Mouse (Mus musculus) neural tube, embryonic 13.5 days (tissue): Measurements from ENCODE around the gene Tbk1. TPM values are rescaled to one million over a fixed set of nuclear protein-coding genes. Genes with fewer than 3 reads are reported as not detected.
A peak's percentile ranks its signal among the peaks of the same experiment; 100 is the strongest.

Source experiments
- ATAC-seq: fragments of 200-750 bp; cut with Nextera tagmentation; 2 replicates; pipeline ENCODE4 v1.8.0; 2017; ENCODE audit warnings: low read depth, mild to moderate bottlenecking, moderate TSS enrichment, moderate library complexity
- H3K27ac ChIP-seq: fragments of 300-500 bp; sonication (generic); replicated peaks from 2 replicates; pipeline ENCODE4 v1.5.1; 2015; ENCODE audit warnings: moderate library complexity, mild to moderate bottlenecking, inconsistent platforms
- H3K27me3 ChIP-seq: fragments of 300-500 bp; sonication (generic); 2 replicates; pipeline ENCODE4 v1.6.1; 2015; ENCODE audit warnings: mild to moderate bottlenecking, inconsistent platforms
- H3K36me3 ChIP-seq: fragments of 300-500 bp; sonication (generic); 2 replicates; pipeline ENCODE4 v1.6.1; 2015; ENCODE audit warnings: mild to moderate bottlenecking, inconsistent platforms
- H3K4me1 ChIP-seq: fragments of 300-500 bp; sonication (generic); replicated peaks from 2 replicates; pipeline ENCODE4 v1.6.1; 2015; ENCODE audit warnings: inconsistent platforms
- H3K4me2 ChIP-seq: fragments of 300-500 bp; sonication (generic); 2 replicates; pipeline ENCODE4 v1.6.1; 2015; ENCODE audit warnings: inconsistent platforms, mild to moderate bottlenecking, moderate library complexity
- H3K4me3 ChIP-seq: fragments of 300-500 bp; sonication (generic); 2 replicates; pipeline ENCODE4 v1.5.1; 2015; ENCODE audit warnings: mild to moderate bottlenecking, inconsistent platforms
- H3K9ac ChIP-seq: fragments of 300-500 bp; sonication (generic); 2 replicates; pipeline ENCODE4 v1.6.1; 2015; ENCODE audit warnings: moderate library complexity, mild to moderate bottlenecking, inconsistent platforms
- H3K9me3 ChIP-seq: fragments of 300-500 bp; sonication (generic); 2 replicates; pipeline ENCODE4 v1.6.1; 2016; ENCODE audit warnings: inconsistent platforms
- WGBS: fragments of 180-500 bp; shearing (Covaris S2); methylation state at CpG from one replicate; pipeline ENCODE4 v1.1.7; 2015; 5-methylcytosine and 5-hydroxymethylcytosine counted together
- polyA plus RNA-seq: library from polyadenylated mRNA; unstranded; fragments of >200 nt; fragmentation: Nextera tagmentation; extraction: Ambion mirVana; gene quantifications from 2 replicates; pipeline ENCODE4 v1.2.1, GENCODE M21; 2015

The Tbk1 gene
- polyA plus RNA-seq = 28.9 and 36.3 TPM in 2 replicates

DNA sequence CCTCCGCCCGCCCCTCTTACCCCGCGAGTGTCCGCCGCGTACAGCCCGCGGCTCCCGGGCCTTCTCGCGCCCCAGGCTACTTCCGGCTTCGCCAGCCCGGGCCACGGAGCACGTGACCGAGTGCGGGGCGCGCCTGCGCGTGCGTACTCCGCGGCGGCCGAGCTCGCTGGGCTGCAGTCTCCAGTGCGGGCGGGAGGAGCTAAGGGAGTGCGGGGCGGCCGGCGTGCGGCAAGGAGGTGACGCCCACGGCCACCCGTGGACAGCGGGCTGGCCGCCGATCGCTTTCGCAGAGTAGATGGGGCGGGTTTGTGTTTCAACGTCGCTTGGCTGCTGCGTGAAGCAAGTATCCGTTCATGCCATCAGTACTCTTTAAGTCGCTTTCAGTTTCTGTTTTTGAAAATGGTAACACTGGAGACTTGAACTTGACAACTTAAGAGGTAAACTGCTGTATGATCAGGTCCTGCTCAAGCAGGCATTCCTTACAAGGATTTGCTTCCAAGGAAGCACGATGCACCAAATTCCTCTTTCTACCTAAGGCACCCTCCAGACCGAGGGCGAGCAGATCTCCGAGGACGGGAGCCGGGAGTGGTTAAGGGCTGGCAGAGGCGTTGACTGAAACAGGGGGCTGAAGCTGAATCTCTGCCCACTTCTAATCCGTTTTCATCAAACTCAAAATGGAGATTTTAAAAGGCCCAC is at the start of gene Tbk1:
TSS of gene Tbk1 (minus strand) at position 113 of the 696 bp plus-strand sequence.
- Histone ChIP-seq H3K4me2 (peak within 1 kb of the TSS; percentile 86), H3K4me3 (peak within 1 kb of the TSS; percentile 86), H3K9me3 (no peaks in the 10 kb centered on the region), H3K36me3 (peaks cover 43% of the 10 kb centered on the region), H3K27ac (peak within 1 kb of the TSS; percentile 66), H3K9ac (peak within 1 kb of the TSS; percentile 94), H3K4me1 (peaks cover 17% of the 10 kb centered on the region), H3K27me3 (no peaks in the 10 kb centered on the region)
- ATAC-seq = peak; percentile 98
- under 1% methylated on average over 48 of the region's 58 CpGs for WGBS

- 90% methylated on average over 6 of the region's 6 CpGs for WGBS
- ATAC-seq = no peak
- peaks cover 5% of the 10 kb centered on the region for H3K4me1 ChIP-seq
- H3K4me3 ChIP-seq = no peak overlapping the region
- H3K36me3 ChIP-seq = no peaks in the 10 kb centered on the region
- H3K4me2 ChIP-seq = no peak overlapping the region
- no peaks in the 10 kb centered on the region for H3K9me3 ChIP-seq
- no peak overlapping the region for H3K9ac ChIP-seq
- peaks cover 13% of the 10 kb centered on the region for H3K27me3 ChIP-seq
- no peak overlapping the region for H3K27ac ChIP-seq
These were observed 49.7 kb upstream of the Tbk1 start for GRCm38 (mm10) chr10:121636276-121636675.

DNA sequence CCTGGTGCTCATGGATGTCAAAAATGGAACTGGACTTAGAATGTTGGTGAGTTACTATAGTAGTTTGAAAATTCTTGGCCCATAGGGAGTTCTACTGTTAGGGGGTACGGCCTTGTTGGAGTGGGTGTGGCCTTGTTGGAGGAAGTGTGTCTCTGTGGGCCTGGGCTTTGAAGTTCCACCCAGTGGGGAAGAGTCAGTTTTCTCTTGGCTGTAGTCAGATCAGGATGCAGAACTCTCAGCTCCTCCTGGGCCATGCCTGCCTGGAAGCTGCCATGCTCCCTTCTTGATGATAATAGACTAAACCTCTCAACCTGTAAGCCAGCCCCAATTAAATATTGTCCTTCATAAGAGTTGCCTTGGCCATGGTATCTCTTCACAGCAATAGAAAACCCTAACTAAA is 47.6 kb upstream of the Tbk1 start:
- Histone ChIP-seq H3K27me3 (no peaks in the 10 kb centered on the region), H3K4me1 (no peaks in the 10 kb centered on the region), H3K9me3 (no peaks in the 10 kb centered on the region), H3K27ac (no peak overlapping the region), H3K9ac (no peak overlapping the region), H3K4me2 (no peak overlapping the region), H3K36me3 (no peaks in the 10 kb centered on the region), H3K4me3 (no peak overlapping the region)
- 60% methylated on average over 1 of the region's 1 CpGs for WGBS
- no peak for ATAC-seq

GRCm38 (mm10) chr10:121628561-121629040 is 42.0 kb upstream of the Tbk1 start:
- WGBS = 86% methylated on average over 6 of the region's 6 CpGs
- H3K4me3 ChIP-seq = no peak overlapping the region
- no peaks in the 10 kb centered on the region for H3K27me3 ChIP-seq
- no peak for ATAC-seq
- H3K27ac ChIP-seq = no peak overlapping the region
- no peak overlapping the region for H3K9ac ChIP-seq
- H3K4me1 ChIP-seq = peaks cover 19% of the 10 kb centered on the region
- H3K9me3 ChIP-seq = no peaks in the 10 kb centered on the region
- H3K4me2 ChIP-seq = no peak overlapping the region
- H3K36me3 ChIP-seq = no peaks in the 10 kb centered on the region

GRCm38 (mm10) chr10:121627216-121627852 is 40.7 kb upstream of the Tbk1 start:
- Histone ChIP-seq H3K27me3 (no peaks in the 10 kb centered on the region), H3K9me3 (no peaks in the 10 kb centered on the region), H3K9ac (no peak overlapping the region), H3K4me1 (peaks cover 20% of the 10 kb centered on the region), H3K36me3 (0 out of 2 replicates have a peak, but pooled peaks cover 4% of the 10 kb centered on the region), H3K4me2 (no peak overlapping the region), H3K4me3 (no peak overlapping the region), H3K27ac (no peak overlapping the region)
- 85% methylated on average over 10 of the region's 10 CpGs for WGBS
- ATAC-seq = no peak

GRCm38 (mm10) chr10:121626186-121626882 is 39.7 kb upstream of the Tbk1 start, which contains the start of gene Xpot:
Xpot (minus strand) TSS chr10:121626332.
- Histone ChIP-seq H3K9ac (peak within 1 kb of the TSS; percentile 89), H3K9me3 (no peaks in the 10 kb centered on the region), H3K4me3 (peak within 1 kb of the TSS; percentile 83), H3K27ac (peak within 1 kb of the TSS; percentile 91), H3K4me1 (peaks cover 20% of the 10 kb centered on the region), H3K27me3 (no peaks in the 10 kb centered on the region), H3K4me2 (peak within 1 kb of the TSS; percentile 73), H3K36me3 (peaks cover 13% of the 10 kb centered on the region)
- peak; percentile 100 for ATAC-seq
- WGBS = under 1% methylated on average over 70 of the region's 70 CpGs

- peak overlapping the region; percentile 91 for H3K27ac ChIP-seq
- H3K4me3 ChIP-seq = peak overlapping the region; percentile 83
- H3K9me3 ChIP-seq = no peaks in the 10 kb centered on the region
- under 1% methylated on average over 41 of the region's 41 CpGs for WGBS
- peaks cover 18% of the 10 kb centered on the region for H3K36me3 ChIP-seq
- peak overlapping the region; percentile 89 for H3K9ac ChIP-seq
- ATAC-seq = no peak; the same call in 1 of the 2 replicates
- H3K27me3 ChIP-seq = no peaks in the 10 kb centered on the region
- H3K4me1 ChIP-seq = peaks cover 20% of the 10 kb centered on the region
- peak overlapping the region; percentile 73 for H3K4me2 ChIP-seq
These were observed 39.0 kb upstream of the Tbk1 start for GRCm38 (mm10) chr10:121625407-121626185.

GRCm38 (mm10) chr10:121625006-121625405 is 38.4 kb upstream of the Tbk1 start:
- 22% methylated on average over 9 of the region's 9 CpGs for WGBS
- peak overlapping the region; percentile 89 for H3K9ac ChIP-seq
- no peak overlapping the region for H3K27ac ChIP-seq
- peaks cover 20% of the 10 kb centered on the region for H3K4me1 ChIP-seq
- H3K4me3 ChIP-seq = peak overlapping the region; percentile 83
- H3K36me3 ChIP-seq = peaks cover 23% of the 10 kb centered on the region
- no peaks in the 10 kb centered on the region for H3K9me3 ChIP-seq
- no peak for ATAC-seq
- no peaks in the 10 kb centered on the region for H3K27me3 ChIP-seq
- H3K4me2 ChIP-seq = peak overlapping the region; percentile 73

DNA sequence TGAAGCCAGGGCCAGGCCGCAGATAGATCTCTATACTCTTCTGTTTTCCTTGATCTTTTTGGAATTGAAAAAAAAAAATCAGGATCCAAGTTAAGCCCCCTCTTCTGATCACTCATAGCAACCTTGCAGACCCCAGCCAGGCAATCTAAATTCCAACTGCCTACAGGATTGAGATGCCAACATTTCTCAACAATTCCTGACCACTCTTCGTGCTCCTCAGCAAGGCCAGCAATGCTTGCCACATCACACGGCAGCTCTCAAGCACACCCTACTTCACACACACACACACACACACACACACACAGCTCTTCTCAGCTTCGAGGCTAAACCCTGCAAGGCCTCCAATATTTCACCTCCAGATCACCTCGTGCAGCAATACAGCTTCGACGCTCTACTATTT is 37.1 kb upstream of the Tbk1 start:
- no peaks in the 10 kb centered on the region for H3K9me3 ChIP-seq
- H3K4me2 ChIP-seq = no peak overlapping the region
- peaks cover 20% of the 10 kb centered on the region for H3K4me1 ChIP-seq
- 87% methylated on average over 7 of the region's 7 CpGs for WGBS
- peaks cover 35% of the 10 kb centered on the region for H3K36me3 ChIP-seq
- no peak for ATAC-seq
- no peaks in the 10 kb centered on the region for H3K27me3 ChIP-seq
- no peak overlapping the region for H3K9ac ChIP-seq
- no peak overlapping the region for H3K4me3 ChIP-seq
- H3K27ac ChIP-seq = no peak overlapping the region

- no peak overlapping the region for H3K9ac ChIP-seq
- H3K9me3 ChIP-seq = no peaks in the 10 kb centered on the region
- peaks cover 20% of the 10 kb centered on the region for H3K4me1 ChIP-seq
- no peak overlapping the region for H3K4me3 ChIP-seq
- H3K4me2 ChIP-seq = no peak overlapping the region
- no peaks in the 10 kb centered on the region for H3K27me3 ChIP-seq
- WGBS = 91% methylated on average over 6 of the region's 6 CpGs
- ATAC-seq = no peak
- H3K27ac ChIP-seq = no peak overlapping the region
- H3K36me3 ChIP-seq = peaks cover 47% of the 10 kb centered on the region
These were observed 35.8 kb upstream of the Tbk1 start for GRCm38 (mm10) chr10:121622431-121622830.

- Histone ChIP-seq H3K27me3 (no peaks in the 10 kb centered on the region), H3K36me3 (peaks cover 89% of the 10 kb centered on the region), H3K4me2 (no peak overlapping the region), H3K4me1 (no peaks in the 10 kb centered on the region), H3K4me3 (no peak overlapping the region), H3K9ac (no peak overlapping the region), H3K9me3 (no peaks in the 10 kb centered on the region), H3K27ac (no peak overlapping the region)
- 52% methylated on average over 7 of the region's 7 CpGs for WGBS
- ATAC-seq = no peak
These were observed 29.3 kb upstream of the Tbk1 start for GRCm38 (mm10) chr10:121615935-121616334.
